Mouse (Mus musculus) adrenal gland (tissue): ENCODE results near the gene Fam196b.

Experiments used
- intact Hi-C: fragments of 180-260 bp; cut with DNase I; formaldehyde crosslinking; loops from one replicate; pipeline ENCODE4 v1.15.1; 2025
- long read RNA-seq, 2 experiments: library from polyadenylated mRNA; unstranded; transcript quantifications; one replicate each; pipeline ENCODE4 v2.0.0; 2020; ENCODE audit warnings: borderline replicate concordance in 1 of 2; ENCODE audit not compliant: insufficient replicate concordance in 1 of 2

Gene Fam196b
- long read RNA-seq, experiment 1, partial matches to known transcripts: 0 of 1 reads
- long read RNA-seq, experiment 1, other reads (novel, unspliced or antisense): 1 of 1 reads
- long read RNA-seq, experiment 2: 0 reads

- intact Hi-C loops: loop anchor here (2.0 to 5.0 kb wide), 2 partner anchors 482 to 498 kb away; no protein-coding TSS in a partner anchor
These were observed at the start of gene Fam196b for GRCm38 (mm10) chr11:34314534-34315379. Fam196b (plus strand) TSS chr11:34314822.

DNA sequence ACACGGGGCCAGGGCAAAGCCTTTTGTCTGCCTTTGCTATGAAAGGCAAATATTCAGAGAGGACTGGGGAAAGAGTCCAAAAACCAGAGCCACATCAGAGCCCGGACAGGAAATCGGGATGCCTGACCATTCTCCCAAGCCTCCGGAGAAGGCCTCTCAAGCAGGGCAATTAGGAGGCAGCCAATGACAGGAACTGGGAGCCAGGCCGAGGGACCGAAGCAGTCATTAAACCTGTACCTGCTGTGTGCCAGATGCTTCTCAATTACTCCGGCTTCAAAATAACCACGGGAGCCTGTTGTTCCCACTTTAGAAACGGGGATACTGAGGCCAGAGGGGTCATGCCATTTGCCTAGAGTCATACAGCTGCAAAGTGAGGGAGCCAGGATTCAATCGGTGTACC, 42.6 kb upstream of the Fam196b start:
- intact Hi-C loops: no loop called here

DNA sequence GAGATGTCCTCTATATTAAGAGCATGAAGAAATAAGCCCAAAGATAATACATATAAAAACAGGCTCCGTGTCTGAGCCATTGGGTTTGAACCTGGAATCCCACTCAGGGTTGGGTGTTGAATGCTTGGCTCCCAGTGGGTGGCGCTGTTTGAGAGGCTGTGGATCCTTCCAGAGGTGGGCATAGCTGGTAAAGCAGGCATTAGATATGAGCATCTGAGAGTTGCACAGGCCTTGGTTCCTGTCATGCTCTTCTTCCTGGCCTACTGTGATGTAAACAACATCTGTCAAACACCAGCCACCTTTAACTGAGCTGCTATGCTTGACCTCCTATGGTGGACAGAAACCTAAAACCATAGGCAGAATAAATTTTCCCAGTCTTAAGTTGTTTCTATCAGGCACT, 38.7 kb upstream of the Fam196b start:
- intact Hi-C loops: no loop called here

- intact Hi-C loops: no loop called here
These were observed 38.1 kb upstream of the Fam196b start for GRCm38 (mm10) chr11:34276363-34277046.

DNA sequence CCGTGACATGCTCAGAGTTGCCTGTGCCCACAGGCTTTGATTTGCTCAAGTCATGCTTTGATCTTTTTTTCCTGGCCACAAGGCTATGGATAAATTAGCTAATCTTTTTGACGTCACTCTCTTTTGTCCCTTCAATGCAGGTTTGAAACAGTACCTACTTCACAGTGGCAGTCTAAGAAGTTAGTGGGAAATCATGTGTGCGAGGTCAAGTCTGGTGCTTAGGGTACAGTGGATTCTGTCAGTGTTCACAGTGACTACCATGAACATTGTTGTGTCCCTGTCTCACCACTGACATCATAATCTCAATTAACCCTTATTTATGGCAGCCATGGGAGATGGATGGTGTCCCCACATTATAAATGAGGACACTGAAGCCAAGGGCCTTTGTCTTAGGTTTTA, 37.6 kb upstream of the Fam196b start:
- intact Hi-C loops: no loop called here

DNA sequence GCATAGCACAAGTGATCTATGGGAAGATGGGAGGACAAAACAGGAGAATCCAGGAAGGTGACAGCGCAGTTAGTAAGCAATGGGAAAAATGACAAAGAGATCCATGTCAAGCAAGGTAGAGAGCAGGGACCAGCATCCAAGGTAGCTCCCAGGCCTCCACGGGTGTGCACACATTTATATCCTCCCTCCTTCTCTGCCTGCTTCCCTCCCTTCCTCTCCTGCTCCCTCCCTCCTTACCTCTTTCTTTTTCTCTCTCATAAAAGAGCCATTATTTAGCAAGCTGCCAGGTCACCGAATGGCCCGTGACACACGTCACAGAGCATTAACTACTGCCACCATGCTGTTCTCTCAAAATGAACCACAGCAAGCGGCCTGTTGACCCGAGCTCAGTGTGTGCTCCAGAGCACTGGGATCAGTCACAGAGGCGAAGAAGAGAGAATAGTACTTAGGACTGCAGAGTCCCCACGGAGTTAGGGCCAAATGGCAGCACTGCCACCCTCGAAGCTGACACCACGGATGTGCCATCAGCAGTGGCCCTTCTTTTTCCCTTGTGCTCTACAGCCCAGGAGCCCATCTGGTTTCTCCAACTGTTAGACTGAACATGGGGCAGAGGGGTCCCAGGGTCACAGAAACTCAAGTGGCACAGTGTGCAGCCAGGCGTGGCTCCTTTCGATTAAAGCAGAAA, 30.4 kb upstream of the Fam196b start:
- intact Hi-C loops: no loop called here

- intact Hi-C loops: no loop called here
These were observed 24.4 kb upstream of the Fam196b start for GRCm38 (mm10) chr11:34290265-34290664.

DNA sequence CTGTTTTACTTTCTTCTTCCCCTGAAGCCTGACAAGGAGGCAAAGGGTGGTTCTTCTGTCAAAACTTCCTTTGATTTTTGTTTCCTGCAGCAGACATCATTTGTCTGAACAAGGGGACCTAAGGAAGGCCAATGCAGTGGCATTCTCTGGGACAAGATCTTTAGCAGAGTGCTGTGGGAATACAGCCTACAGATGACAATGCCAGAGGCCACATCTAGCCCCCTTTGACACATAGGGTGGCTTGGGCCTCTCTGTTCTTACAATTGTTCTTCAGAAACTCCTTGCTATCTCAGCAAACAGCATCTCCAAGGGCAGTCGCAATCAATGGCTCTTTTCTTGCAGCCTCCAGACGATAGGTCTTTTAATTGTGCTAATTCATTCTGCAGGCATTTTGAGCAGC, 23.9 kb upstream of the Fam196b start:
- intact Hi-C loops: no loop called here

DNA sequence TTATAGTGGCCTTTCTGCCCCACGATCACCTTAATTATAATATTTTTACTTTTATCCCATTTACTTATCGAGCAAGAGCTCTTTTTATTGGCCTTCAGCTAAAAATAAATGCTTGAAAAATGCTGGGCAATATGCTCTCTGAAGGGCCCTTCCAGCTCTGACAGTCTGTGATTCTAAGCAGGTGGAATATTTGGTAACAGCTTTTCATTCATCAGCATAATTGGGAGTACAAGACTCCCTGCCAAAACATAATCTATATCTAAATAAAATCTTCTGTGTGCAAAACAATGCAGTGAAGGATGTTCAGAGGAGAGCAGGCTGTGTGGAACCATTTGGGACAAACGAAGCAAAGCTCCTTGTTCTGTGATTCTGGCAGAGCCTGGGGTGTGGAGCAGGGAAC, 23.3 kb upstream of the Fam196b start:
- intact Hi-C loops: no loop called here

DNA sequence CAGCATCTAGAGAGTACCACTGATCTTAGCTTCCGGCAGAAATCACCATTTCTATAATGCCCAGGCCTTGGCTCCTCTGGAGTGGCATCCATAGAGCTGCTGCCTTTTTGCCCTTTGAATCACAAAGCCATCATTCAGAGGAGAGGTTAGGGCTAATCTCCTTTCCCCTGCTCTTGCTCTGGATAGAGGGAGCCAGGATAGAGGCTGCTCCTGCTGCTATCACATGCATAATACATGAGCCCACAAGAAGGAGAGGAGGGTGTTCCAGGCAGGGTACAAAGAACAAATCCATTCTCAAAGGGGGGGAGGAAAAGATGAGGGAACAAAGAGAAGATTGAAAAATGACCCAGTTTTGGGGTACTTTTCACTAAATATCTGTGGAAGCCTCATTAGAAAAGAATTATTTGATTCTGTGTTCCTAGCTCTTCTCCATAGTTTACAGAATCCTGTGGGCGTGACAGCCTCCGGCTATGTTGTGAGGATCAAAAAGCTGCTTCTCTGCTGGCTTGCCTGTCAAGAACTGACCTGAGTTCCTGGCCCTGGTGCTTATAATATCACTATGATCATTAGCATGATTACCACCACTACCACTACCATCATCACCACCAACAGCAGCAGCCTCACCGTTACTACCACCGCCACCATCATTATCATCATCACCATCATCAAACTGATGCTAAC, 16.8 kb upstream of the Fam196b start:
- intact Hi-C loops: no loop called here

- intact Hi-C loops: no loop called here
These were observed 15.1 kb upstream of the Fam196b start for GRCm38 (mm10) chr11:34299550-34299949.

DNA sequence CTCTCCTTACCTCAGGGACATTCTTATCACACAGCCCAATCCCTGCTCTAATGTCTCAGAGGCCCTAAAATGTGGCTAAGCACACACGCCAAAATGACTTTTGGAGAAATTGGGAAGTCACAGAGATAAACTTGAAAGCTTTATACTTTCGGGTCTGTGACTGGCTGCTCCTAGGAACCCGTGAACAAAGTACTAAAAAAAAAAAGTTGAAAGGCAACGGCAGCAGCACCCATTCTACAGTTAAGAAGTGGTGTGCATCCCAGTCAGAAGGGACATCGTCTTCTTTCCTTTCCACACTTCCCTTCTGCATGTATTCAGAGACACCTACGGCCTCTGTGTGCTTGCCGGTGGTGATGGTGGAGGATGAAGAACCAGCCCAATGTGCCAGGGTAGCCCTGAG, 14.6 kb upstream of the Fam196b start:
- intact Hi-C loops: no loop called here

GRCm38 (mm10) chr11:34306231-34306630, 8.4 kb upstream of the Fam196b start:
- intact Hi-C loops: no loop called here

- intact Hi-C loops: no loop called here
These were observed 5.9 kb upstream of the Fam196b start for GRCm38 (mm10) chr11:34308731-34309130.

DNA sequence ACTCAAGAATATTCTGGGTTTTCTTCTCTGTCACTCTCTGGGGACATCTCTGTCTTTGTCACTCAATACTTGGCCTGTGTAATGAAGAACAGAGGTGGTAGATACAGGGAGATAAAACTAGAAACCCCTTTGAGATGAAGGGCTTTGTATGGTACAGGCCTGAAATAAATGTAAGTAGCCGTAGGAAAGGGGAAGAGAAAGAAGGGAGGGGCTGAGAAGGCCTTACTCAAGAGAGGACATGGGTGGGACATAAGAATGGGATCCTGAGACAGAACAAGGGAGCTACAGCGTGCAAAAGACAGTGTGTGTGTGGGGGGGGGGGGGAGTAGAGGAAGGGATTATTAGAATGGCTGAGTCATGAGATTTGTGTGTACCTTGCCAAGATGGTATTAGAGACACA, 5.3 kb upstream of the Fam196b start:
- intact Hi-C loops: no loop called here

- intact Hi-C loops: no loop called here
These were observed 2.9 kb upstream of the Fam196b start for GRCm38 (mm10) chr11:34311717-34312116.

GRCm38 (mm10) chr11:34312208-34312607, 2.4 kb upstream of the Fam196b start:
- intact Hi-C loops: no loop called here

DNA sequence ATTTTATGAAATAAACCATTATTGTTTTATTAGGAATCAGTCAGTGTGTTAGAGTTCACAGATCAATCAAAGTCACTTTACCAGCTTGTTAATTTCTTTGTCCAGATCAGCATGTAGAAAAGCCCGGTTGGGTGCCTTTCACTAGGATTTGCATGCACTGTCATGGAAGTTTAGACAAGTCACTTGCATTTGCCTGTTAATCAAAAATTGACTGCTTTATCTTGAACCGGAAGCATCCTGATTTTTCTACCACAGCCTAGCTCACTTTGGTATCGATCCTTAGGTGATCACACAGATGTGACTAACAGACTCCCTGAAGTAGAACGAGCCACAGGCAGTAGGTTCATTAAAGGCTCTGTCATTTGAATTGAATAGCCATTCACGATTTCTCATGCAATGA, 761 bp downstream of the Fam196b start:
- intact Hi-C loops: loop anchor here (2.0 to 5.0 kb wide), 2 partner anchors 481 to 497 kb away; no protein-coding TSS in a partner anchor

- intact Hi-C loops: loop anchor here (5.0 kb wide), 1 partner anchor 496 kb away; no protein-coding TSS in a partner anchor
These were observed 1.6 kb downstream of the Fam196b start for GRCm38 (mm10) chr11:34316176-34316575.

DNA sequence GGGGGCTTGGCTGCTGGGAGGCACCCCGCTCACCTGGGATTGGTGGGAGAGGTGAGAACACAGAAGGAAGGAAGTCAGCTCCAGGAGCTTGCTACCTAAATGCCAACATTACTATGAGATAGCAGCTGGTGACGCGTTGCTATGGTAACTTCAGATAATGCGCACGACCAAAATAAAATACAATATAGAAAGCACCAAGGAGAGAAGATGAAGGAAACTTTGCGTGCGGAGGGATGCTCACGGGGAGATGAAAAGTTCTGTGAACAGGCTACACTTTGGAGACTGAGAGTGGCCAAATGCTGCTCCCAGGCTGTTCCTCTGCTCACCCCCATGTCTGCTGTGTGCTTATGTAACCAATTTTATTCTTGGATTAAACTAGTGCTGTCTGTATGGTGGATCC, 2.4 kb downstream of the Fam196b start:
- intact Hi-C loops: loop anchor here (5.0 kb wide), 1 partner anchor 495 kb away; no protein-coding TSS in a partner anchor

- intact Hi-C loops: loop anchor here (5.0 kb wide), 1 partner anchor 493 kb away; no protein-coding TSS in a partner anchor
These were observed 4.7 kb downstream of the Fam196b start for GRCm38 (mm10) chr11:34319282-34319681.
